Mouse (Mus musculus) embryonic stem cell, embryonic (primary cell): ENCODE measurements around the gene Nme9.

Experiments used
- CTCF ChIA-PET, 4 experiments: fragments of 300-600 bp in 2 of 4; fragments of 350-600 bp in 2 of 4; sonication (Branson Sonifier 250); formaldehyde crosslinking; loops; one replicate each; lab custom pipeline; 2022; ENCODE audit warnings: inconsistent platforms in 2 of 4; lab: Charles Lee
- POLR2A ChIA-PET, 4 experiments: fragments of 300-600 bp in 2 of 4; fragments of 350-600 bp in 2 of 4; sonication (Branson Sonifier 250); formaldehyde crosslinking; loops; one replicate each; lab custom pipeline; 2022; ENCODE audit warnings: antibody characterized with exemption in 4 of 4, inconsistent platforms in 1 of 4; lab: Charles Lee

Gene Nme9

DNA sequence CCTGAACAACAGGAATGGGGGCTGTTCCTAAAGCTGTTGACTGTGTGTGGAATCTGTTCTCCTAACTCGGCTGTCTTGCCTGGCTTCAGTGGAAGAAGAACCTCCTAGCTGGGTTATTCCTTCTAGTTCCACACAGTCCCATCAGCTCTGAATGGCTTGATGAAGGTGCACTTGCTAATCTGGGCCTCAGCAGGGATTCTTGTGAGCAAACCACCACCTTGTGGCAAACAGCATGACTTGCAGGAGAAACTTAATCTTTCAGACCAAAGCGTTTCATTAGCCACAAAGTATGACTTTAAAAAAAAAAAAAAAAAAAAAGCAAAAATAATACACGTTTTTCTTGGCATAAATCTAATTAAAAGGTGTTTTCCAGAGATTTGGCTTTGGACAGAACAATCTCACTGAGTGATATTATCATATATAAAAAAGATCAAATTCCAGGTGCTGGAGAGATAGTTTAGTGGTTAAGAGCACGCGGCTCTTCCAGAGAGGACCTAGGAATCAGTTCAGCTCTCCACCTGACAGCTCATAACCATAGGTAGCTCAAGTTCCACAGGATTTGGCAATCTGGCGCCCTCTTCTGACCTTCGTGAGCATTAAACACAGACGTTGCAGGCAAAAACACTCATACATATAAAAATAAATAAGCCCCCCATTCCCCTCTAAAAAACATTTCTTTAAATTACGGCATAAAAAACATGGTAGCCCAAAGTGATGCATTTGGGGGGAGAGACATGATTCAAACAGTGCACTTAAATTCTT is 1.2 kb upstream of the Nme9 start:
- POLR2A ChIA-PET: interaction anchor here (0.5 to 2.2 kb wide), 31 partner anchors 11 to 470 kb away, joined by 3 to 9 read pairs (median 4); partner anchors contain the start of genes Esyt3 (in 2 of the 4), Mras (in 2 of the 4), Armc8 (in 1 of the 4) and Cep70 (in 1 of the 4)
- CTCF ChIA-PET: interaction anchor here (0.5 to 3.0 kb wide), 102 partner anchors 8 to 1256 kb away, joined by 3 to 23 read pairs (median 4); partner anchors contain the start of genes Cep70 (in 3 of the 4), Dzip1l (in 1 of the 4), Esyt3 (in 1 of the 4) and Faim (in 1 of the 4)

DNA sequence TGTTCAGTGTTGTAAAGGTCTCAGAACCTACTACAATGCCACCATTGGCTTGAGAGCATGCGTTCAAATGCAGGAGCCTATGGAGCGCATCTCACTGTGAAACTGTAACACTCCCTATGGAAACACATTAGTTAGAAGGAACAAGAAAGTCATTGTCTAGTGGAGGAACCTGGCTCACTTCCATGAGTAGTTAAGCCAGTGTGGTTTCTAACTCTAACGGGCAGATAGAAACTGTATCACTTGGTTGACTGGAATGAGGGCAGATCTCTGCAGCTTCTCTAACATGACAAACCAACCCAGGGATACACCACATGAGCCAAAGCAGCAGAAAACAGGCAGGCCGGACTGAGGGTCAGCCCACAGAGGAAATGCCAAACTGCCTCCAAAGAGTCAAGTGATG is 2.9 kb downstream of the Nme9 start:
- ChIA-PET POLR2A (interaction anchor here in 2 of 4 experiments (0.7 to 1.0 kb wide), 2 partner anchors 9 to 11 kb away, joined by 3 read pairs; no protein-coding TSS in a partner anchor), CTCF (interaction anchor here in 1 of 4 experiments (1.0 kb wide), 1 partner anchor 15 kb away, joined by 3 read pairs; no protein-coding TSS in a partner anchor)

DNA sequence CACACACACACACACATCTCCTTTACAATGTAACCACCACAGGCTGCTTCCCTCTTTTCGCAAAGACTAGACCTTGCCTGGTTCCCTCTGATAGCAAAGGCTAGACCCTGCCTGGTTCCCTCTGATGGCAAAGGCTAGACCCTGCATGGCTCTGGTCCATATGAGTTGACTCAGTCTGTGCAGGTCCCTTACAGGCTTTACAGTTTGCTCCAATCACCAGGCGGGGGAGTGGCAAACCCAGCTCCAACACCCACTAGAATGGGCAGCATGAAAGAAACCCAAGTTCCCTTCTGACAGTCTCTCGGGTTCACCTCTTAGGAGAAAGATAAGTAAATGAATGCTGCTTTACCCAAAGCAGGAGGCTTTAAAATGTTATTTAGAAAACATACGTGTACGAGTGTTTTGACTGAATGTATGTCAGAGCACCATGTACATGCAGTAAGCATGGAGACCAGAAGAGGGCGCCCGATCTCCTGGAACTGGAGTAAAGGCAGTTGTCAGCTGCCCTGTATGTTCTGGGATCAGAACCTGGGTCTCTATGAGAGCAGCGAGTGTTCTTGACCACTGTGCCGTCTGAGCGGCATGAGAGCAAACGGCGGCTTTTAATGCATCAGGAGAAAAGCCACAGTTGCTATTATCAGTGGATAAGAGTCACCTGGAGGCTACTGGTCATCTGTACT is 7.4 kb downstream of the Nme9 start:
- CTCF ChIA-PET: interaction anchor here (0.5 to 3.1 kb wide), 45 partner anchors 9 to 530 kb away, joined by 3 to 25 read pairs (median 4); no protein-coding TSS in a partner anchor
- POLR2A ChIA-PET: interaction anchor here in 2 of 4 experiments (0.7 to 1.3 kb wide), 2 partner anchors 167 to 204 kb away, joined by 4 read pairs; no protein-coding TSS in a partner anchor

DNA sequence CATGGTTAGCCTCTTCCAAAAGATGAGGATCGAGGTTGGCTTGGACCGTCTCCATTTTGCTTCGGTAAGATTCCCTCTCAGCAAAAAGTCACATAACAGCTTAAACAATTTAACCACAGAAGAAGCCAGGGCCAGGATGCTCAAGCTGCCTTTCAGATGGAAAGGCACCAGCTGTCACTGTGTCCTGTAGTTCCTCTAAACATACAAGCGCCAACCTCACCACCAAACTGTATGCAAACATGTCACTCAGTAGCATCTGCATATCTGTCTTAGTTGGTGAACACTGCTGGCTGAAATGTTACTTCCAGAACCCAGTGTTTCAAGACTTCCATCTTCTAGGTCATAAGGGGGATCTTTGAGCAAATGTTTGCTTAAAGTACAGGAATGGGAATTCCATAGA is 8.5 kb downstream of the Nme9 start:
- CTCF ChIA-PET: interaction anchor here (0.6 to 2.5 kb wide), 10 partner anchors 10 to 538 kb away, joined by 3 to 18 read pairs (median 6); no protein-coding TSS in a partner anchor
- POLR2A ChIA-PET: no interaction called here

DNA sequence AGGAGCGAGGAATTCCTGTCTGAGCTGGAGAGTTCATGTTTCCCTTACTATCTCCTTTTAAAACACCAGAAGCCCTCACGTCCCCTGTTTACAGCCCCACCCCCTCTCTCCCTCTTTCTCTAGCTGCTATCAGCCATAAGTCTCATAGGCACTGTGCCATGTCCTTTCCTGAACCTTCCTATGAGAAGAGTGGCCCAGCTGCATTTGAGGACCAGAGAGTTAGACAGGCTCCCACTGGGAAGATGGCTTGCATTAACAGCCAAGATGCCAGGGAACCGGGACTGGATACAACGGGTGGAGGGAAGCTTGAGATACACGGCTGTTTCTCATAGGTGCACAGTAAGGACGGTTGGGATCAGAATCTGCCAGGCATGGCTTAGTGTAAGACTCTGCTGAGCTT is 13.6 kb downstream of the Nme9 start:
- ChIA-PET POLR2A (interaction anchor here in 2 of 4 experiments (0.6 to 1.2 kb wide), 3 partner anchors 10 to 104 kb away, joined by 3 to 4 read pairs (median 3); partner anchors contain the start of gene Armc8 (in 1 of the 2)), CTCF (interaction anchor here in 2 of 4 experiments (0.9 to 1.2 kb wide), 2 partner anchors 15 to 20 kb away, joined by 3 read pairs; no protein-coding TSS in a partner anchor)

DNA sequence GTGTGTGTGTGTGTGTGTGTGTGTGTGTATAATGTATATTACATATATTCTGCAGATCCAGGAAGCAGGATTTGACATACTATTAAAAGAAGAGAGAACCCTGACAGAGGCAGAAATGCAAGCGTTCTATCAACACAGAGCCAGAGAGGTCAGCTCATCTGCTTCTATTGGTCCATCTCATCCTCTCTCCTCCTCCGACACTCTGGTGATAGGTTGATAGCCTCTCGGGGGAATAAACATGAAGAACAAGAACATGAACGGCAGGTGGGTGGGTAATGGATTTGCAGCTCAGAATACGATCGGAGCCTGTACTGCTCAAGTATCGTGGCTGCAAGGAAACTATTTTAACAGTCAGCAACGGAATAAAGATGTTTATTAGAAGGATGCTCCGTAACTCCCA is 17.3 kb downstream of the Nme9 start:
- ChIA-PET CTCF (interaction anchor here in 2 of 4 experiments (1.2 to 3.0 kb wide), 3 partner anchors 10 to 193 kb away, joined by 5 to 16 read pairs (median 5); no protein-coding TSS in a partner anchor), POLR2A (interaction anchor here in 1 of 4 experiments (0.6 kb wide), 1 partner anchor 14 kb away, joined by 3 read pairs; no protein-coding TSS in a partner anchor)

DNA sequence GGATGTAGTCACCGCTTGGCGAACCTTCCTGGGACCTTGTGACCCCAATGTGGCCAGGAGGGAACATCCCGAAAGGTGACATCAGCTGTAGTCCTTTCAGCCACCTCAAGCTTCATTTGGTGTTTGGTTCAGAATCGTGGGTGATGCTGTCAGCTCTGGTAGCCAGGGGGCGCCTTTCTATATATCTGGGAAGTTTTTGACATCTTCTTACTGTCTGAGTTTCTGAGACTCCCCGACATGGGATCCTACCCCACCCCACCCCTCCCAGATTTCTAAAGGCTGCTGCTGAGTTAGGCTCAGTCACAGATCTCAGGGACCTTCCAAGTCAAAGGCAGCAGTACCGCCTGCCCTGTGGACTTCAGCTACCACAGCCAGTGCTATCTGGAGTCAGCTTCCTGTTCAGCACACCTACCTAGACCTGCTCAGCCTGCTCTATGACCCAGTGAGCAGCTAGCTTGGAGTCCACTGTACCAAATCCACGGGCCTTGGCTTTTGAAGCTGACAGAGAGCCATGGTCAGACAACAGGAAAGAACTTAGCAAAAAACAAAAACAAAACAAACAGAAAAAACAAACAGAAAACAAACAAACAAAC is 18.5 kb downstream of the Nme9 start:
- POLR2A ChIA-PET: interaction anchor here in 2 of 4 experiments (0.6 to 1.7 kb wide), 8 partner anchors 13 to 360 kb away, joined by 3 to 7 read pairs (median 5); partner anchors contain the start of genes Armc8 (in 2 of the 2) and Dzip1l (in 1 of the 2)
- CTCF ChIA-PET: interaction anchor here (0.5 to 3.0 kb wide), 46 partner anchors 8 to 1248 kb away, joined by 3 to 28 read pairs (median 4); partner anchors contain the start of genes Nme9 (in 2 of the 4), Cep70 (in 1 of the 4) and Pik3cb (in 1 of the 4)

DNA sequence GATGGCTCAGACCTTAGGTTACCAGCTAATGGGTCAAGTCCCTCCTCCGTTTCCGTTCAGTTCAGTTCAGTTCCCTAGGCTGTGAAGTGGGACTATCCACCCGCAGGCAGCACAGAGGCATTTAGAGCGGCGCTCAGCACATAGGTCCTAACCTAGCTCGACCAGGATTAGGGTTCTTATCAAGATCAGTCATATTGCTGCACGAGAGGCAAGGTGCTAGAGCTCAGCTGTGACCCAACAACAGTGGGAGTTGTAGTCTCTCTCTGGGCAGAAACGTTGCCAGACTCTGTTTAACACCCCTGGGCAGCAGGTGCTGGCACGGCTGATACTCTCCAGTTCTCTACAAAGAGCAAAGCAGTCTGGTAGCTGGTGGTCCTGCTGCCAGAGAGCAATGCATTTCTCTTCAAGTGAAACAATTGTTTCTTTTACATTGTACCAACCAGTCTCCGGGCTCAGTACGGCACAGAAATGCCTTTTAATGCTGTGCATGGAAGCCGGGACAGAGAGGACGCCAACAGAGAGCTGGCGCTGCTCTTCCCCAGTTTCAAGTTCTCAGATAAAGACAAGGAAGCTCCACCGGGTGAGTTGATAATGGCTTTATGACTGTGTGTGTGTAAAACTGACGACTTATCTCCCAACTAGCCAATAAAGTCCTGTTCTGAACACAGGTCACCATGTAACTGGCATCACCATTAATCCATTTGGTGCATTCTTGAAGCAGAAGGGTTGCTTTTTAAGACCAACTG is 19.2 kb downstream of the Nme9 start:
- POLR2A ChIA-PET: interaction anchor here in 2 of 4 experiments (0.6 to 1.7 kb wide), 9 partner anchors 12 to 361 kb away, joined by 3 to 7 read pairs (median 5); partner anchors contain the start of gene Armc8 (in 2 of the 2)
- CTCF ChIA-PET: interaction anchor here (0.5 to 3.0 kb wide), 32 partner anchors 8 to 1248 kb away, joined by 3 to 28 read pairs (median 6); partner anchors contain the start of genes Cep70 (in 1 of the 4), Nme9 (in 1 of the 4) and Pik3cb (in 1 of the 4)

DNA sequence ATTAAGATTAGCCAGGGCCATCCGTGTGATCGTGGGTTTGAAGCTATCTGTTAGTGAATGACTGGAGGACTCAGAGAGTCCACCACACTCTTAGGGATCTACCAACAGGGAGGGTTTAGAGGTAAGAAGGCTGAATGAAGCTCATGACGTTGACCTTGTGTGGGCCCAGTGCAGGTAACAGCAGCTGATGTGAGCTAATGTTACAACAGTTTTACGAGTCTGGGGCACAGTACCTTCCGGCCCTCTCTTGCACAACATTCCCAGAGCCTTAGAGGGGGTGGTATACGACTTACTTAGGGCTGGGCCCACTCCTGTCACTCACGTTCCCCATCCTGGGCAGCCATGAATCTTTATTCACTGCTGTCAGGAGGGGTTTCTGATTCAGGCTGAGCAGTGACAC is 20.1 kb downstream of the Nme9 start:
- ChIA-PET POLR2A (interaction anchor here in 1 of 4 experiments (0.6 to 1.7 kb wide), 3 partner anchors 49 to 98 kb away, joined by 3 to 5 read pairs (median 4); partner anchors contain the start of gene Armc8), CTCF (interaction anchor here (0.7 to 2.7 kb wide), 7 partner anchors 13 to 228 kb away, joined by 3 to 25 read pairs (median 8); partner anchors contain the start of genes Cep70 (in 1 of the 4) and Nme9 (in 1 of the 4))

DNA sequence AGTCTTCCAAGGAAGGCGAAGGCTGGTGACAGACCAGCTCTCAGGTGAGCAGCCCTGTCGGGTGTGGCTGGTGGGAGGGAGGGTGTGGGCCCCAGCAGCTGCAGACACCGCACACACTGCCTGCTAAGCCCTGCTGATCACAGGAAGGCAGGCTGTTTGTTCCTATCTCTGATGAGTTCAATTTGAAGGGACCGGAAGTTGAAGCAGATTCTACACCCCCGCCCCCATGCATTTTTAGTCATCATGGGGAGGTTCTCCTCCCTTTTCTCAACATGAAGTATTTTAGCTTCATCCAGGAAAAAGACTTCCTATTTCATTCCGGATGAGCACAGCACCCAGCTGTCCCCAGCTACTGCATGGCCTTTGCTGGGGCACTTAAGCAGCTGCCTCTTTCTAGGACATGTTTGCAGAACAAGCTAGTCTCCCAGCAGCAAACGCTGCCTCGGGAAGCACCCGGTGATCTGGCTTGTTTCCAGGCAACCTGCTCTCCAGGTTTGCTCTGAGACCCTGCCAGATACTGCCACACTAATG is 28.0 kb downstream of the Nme9 start:
- ChIA-PET CTCF (interaction anchor here (0.8 to 2.3 kb wide), 7 partner anchors 9 to 108 kb away, joined by 3 to 13 read pairs (median 5); no protein-coding TSS in a partner anchor), POLR2A (interaction anchor here in 1 of 4 experiments (0.7 to 1.8 kb wide), 2 partner anchors 62 to 85 kb away, joined by 3 to 4 read pairs; no protein-coding TSS in a partner anchor)

DNA sequence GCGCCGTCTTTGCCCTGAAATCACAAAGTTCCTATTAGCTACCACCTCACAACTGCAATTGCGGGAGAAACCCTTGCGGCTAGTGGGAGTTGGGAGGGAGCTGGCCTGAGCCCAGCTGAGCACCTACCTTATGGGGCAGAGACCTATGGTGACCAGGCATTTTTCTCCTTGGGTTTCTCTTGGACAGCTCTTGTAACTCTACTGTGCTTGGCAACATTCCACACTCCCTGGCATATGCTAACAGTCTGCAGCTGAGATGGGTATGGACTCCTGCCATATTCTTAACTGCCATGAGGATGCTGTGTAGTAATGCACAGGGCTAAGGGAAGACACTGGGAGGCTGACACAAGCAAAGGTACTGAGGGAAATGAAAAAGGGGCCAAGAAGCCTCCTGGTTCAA is 29.5 kb downstream of the Nme9 start:
- ChIA-PET CTCF (interaction anchor here (0.6 to 1.5 kb wide), 4 partner anchors 11 to 182 kb away, joined by 3 to 5 read pairs (median 3); no protein-coding TSS in a partner anchor), POLR2A (interaction anchor here in 3 of 4 experiments (0.6 to 1.8 kb wide), 4 partner anchors 83 to 181 kb away, joined by 3 to 4 read pairs (median 4); no protein-coding TSS in a partner anchor)

DNA sequence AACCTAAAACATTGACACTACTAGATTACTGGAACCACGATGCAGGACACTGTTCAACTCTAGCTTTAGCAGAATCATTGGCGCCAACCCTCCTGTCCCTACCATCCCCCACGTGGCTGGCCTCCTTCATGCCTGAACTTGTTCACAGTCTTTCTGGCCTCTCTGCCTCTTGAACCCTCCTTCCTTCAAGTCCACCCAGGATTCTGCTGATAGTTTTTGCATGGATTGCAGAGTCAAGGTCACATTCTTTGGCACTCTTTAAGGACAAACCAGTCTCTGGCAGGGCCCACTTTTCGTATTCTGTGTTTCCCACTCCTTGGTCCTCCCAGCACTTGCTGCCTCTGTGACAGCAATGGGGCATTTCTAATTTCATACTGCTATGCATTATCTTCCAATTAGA is 31.9 kb downstream of the Nme9 start:
- POLR2A ChIA-PET: interaction anchor here in 2 of 4 experiments (0.5 to 2.4 kb wide), 7 partner anchors 13 to 213 kb away, joined by 3 to 7 read pairs (median 3); partner anchors contain the start of gene Dzip1l (in 1 of the 2)
- CTCF ChIA-PET: interaction anchor here in 1 of 4 experiments (1.2 kb wide), 1 partner anchor 503 kb away, joined by 3 read pairs; no protein-coding TSS in a partner anchor

DNA sequence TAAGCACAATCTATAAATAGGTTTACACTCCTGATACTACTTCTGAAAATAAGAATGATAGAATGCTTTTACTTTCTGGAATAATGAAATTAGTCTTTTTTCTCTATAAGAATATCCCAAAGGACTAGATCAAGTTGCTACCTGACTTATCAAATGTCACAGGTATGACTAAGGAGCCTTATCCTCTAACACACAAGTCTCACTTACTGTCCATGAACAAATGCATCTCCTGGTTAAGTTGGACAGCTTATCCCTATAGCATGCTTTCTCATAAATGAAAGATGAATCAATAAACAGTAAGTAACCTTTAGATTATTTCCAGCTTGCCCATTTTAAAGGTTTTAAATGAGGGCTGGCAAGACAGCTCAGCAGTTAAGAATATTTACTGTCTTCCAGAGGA is 33.4 kb downstream of the Nme9 start:
- POLR2A ChIA-PET: interaction anchor here in 2 of 4 experiments (1.0 to 1.5 kb wide), 4 partner anchors 13 to 211 kb away, joined by 3 read pairs; partner anchors contain the start of genes Dbr1 (in 1 of the 2) and Esyt3 (in 1 of the 2)
- CTCF ChIA-PET: interaction anchor here in 1 of 4 experiments (0.5 kb wide), 1 partner anchor 107 kb away, joined by 8 read pairs; no protein-coding TSS in a partner anchor

DNA sequence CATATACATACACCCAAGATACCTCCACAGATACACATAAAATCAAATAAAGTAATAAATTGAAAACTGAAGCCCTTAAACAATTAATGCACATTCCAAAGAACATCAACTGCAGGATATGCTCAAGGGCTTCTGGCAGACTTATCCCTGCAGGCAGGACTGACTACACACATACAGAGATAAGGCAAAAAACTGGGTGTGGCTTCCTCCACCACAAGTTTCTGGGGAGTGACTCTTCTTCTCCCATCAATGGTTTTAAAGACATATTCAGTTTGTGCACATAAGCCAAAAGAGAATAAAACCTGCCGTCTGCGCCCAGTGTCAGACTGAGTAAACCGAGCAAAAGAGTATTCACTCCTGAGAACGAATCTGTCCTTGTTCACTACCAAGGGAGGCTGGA is 33.9 kb downstream of the Nme9 start:
- ChIA-PET CTCF (interaction anchor here in 2 of 4 experiments (0.7 kb wide), 2 partner anchors 14 to 16 kb away, joined by 3 read pairs; no protein-coding TSS in a partner anchor), POLR2A (interaction anchor here in 2 of 4 experiments (1.1 to 1.4 kb wide), 2 partner anchors 13 to 91 kb away, joined by 3 read pairs; partner anchors contain the start of gene Dbr1 (in 1 of the 2))

DNA sequence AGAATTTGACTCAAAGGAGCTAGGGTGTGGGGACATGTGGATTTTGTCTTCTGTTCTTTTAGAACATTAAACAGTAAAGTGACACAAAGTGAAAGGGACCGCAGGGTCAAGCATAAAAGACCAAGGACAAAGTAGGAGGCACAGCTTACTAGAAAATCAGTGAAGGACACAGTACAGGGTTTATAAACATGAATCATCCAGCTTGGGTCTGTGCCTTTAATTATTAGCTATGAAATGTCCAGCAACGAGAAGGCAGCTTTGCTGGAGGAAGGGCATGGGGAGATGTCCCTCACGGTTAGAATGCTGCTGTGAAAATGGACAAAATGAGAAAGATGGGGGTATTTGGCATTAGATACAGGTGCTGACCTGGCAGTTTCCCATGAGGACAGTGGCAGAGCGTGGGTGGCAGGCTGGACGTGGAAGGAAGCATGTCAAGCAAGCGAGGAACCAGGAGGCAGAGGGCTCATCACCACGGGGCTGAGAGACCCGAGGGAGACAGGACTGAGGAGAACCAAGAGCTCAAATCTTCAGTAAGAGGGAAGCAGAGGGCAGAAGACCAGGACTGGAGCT is 35.9 kb downstream of the Nme9 start:
- ChIA-PET CTCF (interaction anchor here in 1 of 4 experiments (0.6 kb wide), 1 partner anchor 1919 kb away, joined by 3 read pairs; no protein-coding TSS in a partner anchor), POLR2A (interaction anchor here in 1 of 4 experiments (0.5 to 0.8 kb wide), 2 partner anchors 81 to 494 kb away, joined by 3 read pairs; no protein-coding TSS in a partner anchor)
